Mouse (Mus musculus) spleen, adult 2 months (tissue): Measurements from ENCODE around the gene Rad1. TPM values are rescaled to one million over a fixed set of nuclear protein-coding genes. Genes with fewer than 3 reads are reported as not detected.
A peak's percentile ranks its signal among the peaks of the same experiment; 100 is the strongest.
"Not testable (repeated sequence)": the region's sequence is repeated elsewhere in the genome, so short reads cannot be mapped to it uniquely, and the experiment has no call there.

Experiments used
- DNase-seq, 2 experiments: peaks; one replicate each; pipeline versions ENCODE4 v3.0.0 to v3.0.0-alpha.2; 2012 to 2021; ENCODE audit warnings: low spot score in 2 of 2, low read depth in 1 of 2
- H3K27ac ChIP-seq: fragments of 200-500 bp; 2 replicates; pipeline ENCODE4 v1.5.1; 2012; ENCODE audit warnings: low read length, inconsistent platforms; ENCODE audit not compliant: insufficient read depth
- H3K27me3 ChIP-seq: fragments of 200-500 bp; 2 replicates; pipeline ENCODE4 v1.6.1; 2012; ENCODE audit warnings: mild to moderate bottlenecking, moderate library complexity, low read length, inconsistent platforms; ENCODE audit not compliant: control insufficient read depth, insufficient read depth
- H3K36me3 ChIP-seq: fragments of 200-500 bp; 2 replicates; pipeline ENCODE4 v1.6.1; 2012; ENCODE audit warnings: mild to moderate bottlenecking, low read length, inconsistent platforms; ENCODE audit not compliant: control insufficient read depth, insufficient read depth
- H3K4me1 ChIP-seq: fragments of 200-500 bp; 2 replicates; pipeline ENCODE4 v1.6.1; 2011; ENCODE audit warnings: inconsistent platforms; ENCODE audit not compliant: control insufficient read depth, insufficient read depth, insufficient read length
- H3K4me3 ChIP-seq: fragments of 200-500 bp; 2 replicates; pipeline ENCODE4 v1.5.1; 2011; ENCODE audit warnings: mild to moderate bottlenecking, inconsistent platforms; ENCODE audit not compliant: insufficient read depth, insufficient read length; ENCODE audit errors: extremely low read depth
- CTCF ChIP-seq: fragments of 200-500 bp; IDR thresholded peaks from 2 replicates; pipeline ENCODE4 v1.5.1; 2011; ENCODE audit warnings: mild to moderate bottlenecking, inconsistent platforms; ENCODE audit not compliant: insufficient read depth, insufficient read length, insufficient replicate concordance; ENCODE audit errors: extremely low read depth
- POLR2A ChIP-seq: fragments of 200-500 bp; IDR thresholded peaks from 2 replicates; pipeline ENCODE4 v1.6.1; 2011; ENCODE audit warnings: low read depth, low read length, inconsistent platforms
- WGBS: fragments of 180-500 bp; shearing (Covaris S2); methylation state at CpG from one replicate; pipeline ENCODE4 v1.1.7; 2018; 5-methylcytosine and 5-hydroxymethylcytosine counted together
- polyA plus RNA-seq: library from polyadenylated mRNA; depleted of rRNA; stranded (reverse); fragments of >200 nt; gene quantifications from 2 replicates; pipeline ENCODE4 v1.2.3, GENCODE M21; 2012

Rad1 gene
- polyA plus RNA-seq, 1 experiment: 7.7 TPM

DNA sequence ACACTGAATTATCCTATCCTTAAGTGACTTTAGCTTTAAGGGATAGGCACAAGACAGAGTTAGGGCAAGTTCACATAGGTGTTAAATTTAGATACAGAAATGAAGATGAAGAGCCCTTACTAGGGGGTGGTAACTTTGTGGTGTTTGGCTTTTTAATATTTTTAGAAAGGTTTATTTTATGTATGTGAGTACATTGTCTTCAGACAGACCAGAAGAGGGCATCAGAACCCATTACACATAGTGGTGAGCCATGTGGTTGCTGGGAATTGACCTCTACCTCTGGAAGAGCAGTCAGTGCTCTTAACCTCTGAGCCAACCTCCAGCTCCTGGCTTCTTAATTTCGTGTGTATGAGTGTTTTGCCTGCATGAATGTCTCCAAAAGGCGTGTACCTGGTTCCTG, 1.4 kb downstream of the Rad1 start:
- no peak for DNase-seq
- Histone ChIP-seq H3K27me3 (no peaks in the 10 kb centered on the region), H3K4me3 (no peak overlapping the region), H3K27ac (no peak overlapping the region), H3K36me3 (peaks cover 2% of the 10 kb centered on the region), H3K4me1 (no peaks in the 10 kb centered on the region)
- WGBS: 50% methylated on average over 2 of the region's 2 CpGs
- TF ChIP-seq POLR2A: no peak
- TF ChIP-seq CTCF: no peak

DNA sequence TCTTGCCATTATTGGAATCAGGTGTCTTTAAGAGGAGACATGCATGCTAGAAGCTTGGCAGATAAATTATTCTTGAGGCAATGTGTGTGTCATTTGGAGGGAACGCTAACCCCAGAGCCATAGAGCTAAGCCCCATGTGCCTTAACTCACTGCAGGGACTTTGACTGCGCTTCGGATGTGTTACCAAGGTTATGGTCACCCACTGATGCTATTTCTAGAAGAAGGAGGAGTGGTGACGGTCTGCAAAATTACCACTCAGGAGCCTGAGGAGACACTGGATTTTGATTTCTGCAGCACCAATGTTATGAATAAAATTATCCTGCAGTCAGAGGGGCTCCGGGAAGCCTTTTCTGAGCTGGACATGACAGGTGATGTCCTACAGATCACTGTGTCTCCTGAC, 4.3 kb downstream of the Rad1 start:
- 97% methylated on average over 5 of the region's 5 CpGs for WGBS
- H3K4me3 ChIP-seq: no peak overlapping the region
- H3K27me3 ChIP-seq: no peaks in the 10 kb centered on the region
- no peak for TF ChIP-seq POLR2A
- no peak for TF ChIP-seq CTCF
- H3K36me3 ChIP-seq: peaks cover 3% of the 10 kb centered on the region
- no peaks in the 10 kb centered on the region for H3K4me1 ChIP-seq
- H3K27ac ChIP-seq: no peak overlapping the region
- DNase-seq: no peak

DNA sequence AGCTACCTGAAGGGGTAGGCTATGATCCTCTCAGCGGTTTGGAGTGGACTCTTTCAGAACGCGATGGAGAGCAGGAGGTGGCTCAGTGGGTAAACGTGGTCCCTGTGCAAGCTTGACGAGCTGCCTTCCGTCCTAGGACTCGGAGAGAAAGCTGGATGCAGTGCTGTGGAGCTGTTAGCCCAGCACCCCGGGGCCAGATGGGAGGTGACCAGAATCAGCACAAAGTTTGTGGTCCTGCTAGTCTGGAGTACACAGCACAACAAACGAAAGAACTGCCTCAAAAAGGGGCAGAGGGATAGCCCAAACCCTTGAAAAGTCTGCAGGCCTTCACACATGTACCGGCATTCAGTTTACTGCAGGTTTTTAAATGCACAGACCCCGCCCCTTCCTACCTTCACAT, 10.1 kb downstream of the Rad1 start:
- no peaks in the 10 kb centered on the region for H3K27me3 ChIP-seq
- H3K36me3 ChIP-seq: peaks cover 4% of the 10 kb centered on the region
- H3K27ac ChIP-seq: no peak overlapping the region
- no peak overlapping the region for H3K4me3 ChIP-seq
- DNase-seq: no peak
- no peaks in the 10 kb centered on the region for H3K4me1 ChIP-seq
- TF ChIP-seq CTCF (no peak), POLR2A (no peak)
- 96% methylated on average over 11 of the region's 11 CpGs for WGBS

- DNase-seq, H3K27me3 ChIP-seq, H3K4me3 ChIP-seq, H3K27ac ChIP-seq, H3K36me3 ChIP-seq, H3K4me1 ChIP-seq: not testable (repeated sequence)
- 95% methylated on average over 1 of the region's 1 CpGs for WGBS
Observed at GRCm38 (mm10) chr15:10496696-10497095, 10.9 kb downstream of the Rad1 start.

DNA sequence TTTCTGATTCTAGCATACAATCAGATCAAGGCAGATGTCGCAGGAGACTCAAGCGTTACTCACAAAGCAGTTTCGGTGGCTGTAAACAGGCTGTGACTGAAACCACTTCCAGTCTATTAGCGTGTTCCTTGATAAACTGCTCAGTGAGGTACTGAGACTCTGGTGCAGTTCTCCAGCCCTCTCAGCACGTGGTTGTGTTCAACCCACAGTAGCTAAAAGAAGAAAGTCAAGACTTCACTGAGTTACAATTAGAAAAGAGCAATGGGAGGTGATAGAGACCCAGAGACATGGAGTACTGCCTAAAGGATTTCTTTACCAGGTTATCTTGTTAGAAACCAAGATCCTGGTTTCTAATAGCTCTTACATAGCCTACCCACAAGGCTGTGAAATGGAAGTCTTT, 13.8 kb downstream of the Rad1 start:
- Histone ChIP-seq H3K4me3 (no peak overlapping the region), H3K27me3 (no peaks in the 10 kb centered on the region), H3K36me3 (peaks cover 1% of the 10 kb centered on the region), H3K4me1 (no peaks in the 10 kb centered on the region), H3K27ac (no peak overlapping the region)
- DNase-seq: no peak
- TF ChIP-seq POLR2A: no peak
- TF ChIP-seq CTCF: no peak
- 70% methylated on average over 5 of the region's 5 CpGs for WGBS

DNA sequence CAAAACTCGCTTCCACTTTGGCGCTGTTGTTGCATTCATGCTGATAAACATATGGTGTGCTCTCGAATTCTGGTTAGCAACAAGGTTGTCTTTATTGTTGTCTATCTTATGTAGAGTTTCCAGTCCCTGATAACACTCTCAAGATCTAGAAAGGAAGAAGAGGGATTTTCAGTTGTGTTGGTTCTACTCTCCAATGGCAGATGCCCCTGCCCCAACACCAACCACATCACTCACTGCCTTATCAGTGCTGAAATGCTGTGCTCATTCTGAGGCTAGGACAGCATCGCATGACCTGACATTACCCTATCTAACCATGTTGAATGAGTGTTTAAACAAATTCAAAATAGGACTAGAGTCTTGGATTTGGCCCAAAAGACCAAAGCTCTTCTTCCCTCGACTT, 14.2 kb downstream of the Rad1 start:
- TF ChIP-seq CTCF: no peak
- TF ChIP-seq POLR2A: no peak
- Histone ChIP-seq H3K27me3 (no peaks in the 10 kb centered on the region), H3K27ac (no peak overlapping the region), H3K4me1 (no peaks in the 10 kb centered on the region), H3K4me3 (no peak overlapping the region), H3K36me3 (peaks cover 1% of the 10 kb centered on the region)
- no peak for DNase-seq
- 78% methylated on average over 5 of the region's 5 CpGs for WGBS

DNA sequence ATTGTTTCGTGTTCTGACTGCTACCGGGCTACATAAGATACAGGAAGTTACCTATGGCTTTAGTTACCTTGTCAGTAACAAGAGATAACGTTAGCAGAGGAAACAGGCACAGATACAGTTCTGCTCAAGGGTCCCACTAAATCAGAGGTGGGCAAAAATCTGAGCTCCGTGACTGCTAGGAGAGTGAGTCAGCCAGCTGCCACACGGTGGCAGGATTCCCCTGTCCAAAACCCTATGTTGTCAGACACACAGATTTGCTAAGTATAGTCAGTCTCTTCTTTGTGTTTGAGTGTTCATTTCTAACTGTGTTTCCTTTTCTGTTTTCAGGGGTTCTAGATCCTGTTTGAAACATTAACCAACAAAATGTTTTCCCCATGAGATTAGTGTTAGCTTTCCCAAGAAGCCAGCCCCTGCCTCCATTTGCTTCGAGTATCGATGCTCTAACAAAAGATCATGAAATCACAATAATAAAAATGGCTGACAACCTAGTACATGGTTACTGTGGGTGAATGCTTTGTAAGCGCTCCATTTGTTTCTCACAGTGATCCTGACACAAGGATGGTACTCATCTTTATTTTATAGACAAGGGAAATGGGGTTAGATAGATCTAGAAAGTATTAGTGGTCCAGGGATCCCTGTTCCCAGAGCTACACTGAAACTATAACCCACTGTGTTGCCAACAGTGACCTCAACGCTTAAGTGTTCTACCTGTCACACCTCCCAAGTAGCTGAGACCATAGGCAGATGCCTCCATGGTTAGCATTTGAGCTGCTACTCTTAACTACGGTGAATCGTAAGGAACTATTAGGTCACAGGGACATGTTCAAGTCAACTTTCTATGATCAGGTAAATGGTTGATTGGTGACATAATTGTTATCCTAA, 15.3 kb downstream of the Rad1 start:
- no peak for DNase-seq
- Histone ChIP-seq H3K27me3 (no peaks in the 10 kb centered on the region), H3K27ac (no peak overlapping the region), H3K4me1 (no peaks in the 10 kb centered on the region), H3K36me3 (no peaks in the 10 kb centered on the region; the same call in 1 of the 2 replicates), H3K4me3 (no peak overlapping the region)
- WGBS: 58% methylated on average over 11 of the region's 11 CpGs
- peak; percentile 36; the same call in 1 of the 2 replicates for TF ChIP-seq CTCF
- no peak for TF ChIP-seq POLR2A
